Mouse (Mus musculus): Measurements from ENCODE around the gene Hmg20a. TPM values are rescaled to one million over a fixed set of nuclear protein-coding genes. Genes with fewer than 3 reads are reported as not detected.
A peak's percentile ranks its signal among the peaks of the same experiment; 100 is the strongest.

Gene Hmg20a
- 65.9 and 70.1 TPM in 2 replicates for polyA plus RNA-seq (2014; fragmentation: Nextera tagmentation; extraction: Ambion mirVana)

GRCm38 (mm10) chr9:56417948-56418737 is at the start of gene Hmg20a, which contains the start of gene Peak1:
Gene Hmg20a, plus strand, starts transcription at chr9:56418609.
Gene Peak1, minus strand, starts transcription at chr9:56418067.
- Histone ChIP-seq H3K9me3 (ENCODE audit: control insufficient read depth, low read length) (no peaks in the 10 kb centered on the region), H3K36me3 (ENCODE audit: control insufficient read depth, insufficient read depth, low read length) (no peaks in the 10 kb centered on the region), H3K27me3 (ENCODE audit: control insufficient read depth, insufficient read depth, low read length) (no peaks in the 10 kb centered on the region), H3K9ac (ENCODE audit: low read length) (peak within 1 kb of the TSS; percentile 74), H3K4me1 (ENCODE audit: control insufficient read depth, insufficient read depth, low read length) (peaks cover 10% of the 10 kb centered on the region), H3K4me2 (peak within 1 kb of the TSS; percentile 74), H3K27ac (ENCODE audit: low read depth, low read length) (peak within 1 kb of the TSS; percentile 67; the same call in 1 of the 2 replicates), H3K4me3 (ENCODE audit: low read depth, low read length) (peak within 1 kb of the TSS; percentile 72)
- ATAC-seq (ENCODE audit: low FRiP score) (peak; percentile 95), DNase-seq (ENCODE audit: low spot score, missing footprints) (peak; percentile 100)
- WGBS: under 1% methylated on average over 58 of the region's 59 CpGs

- Histone ChIP-seq H3K27ac (ENCODE audit: low read depth, low read length) (no peak overlapping the region), H3K4me2 (no peak overlapping the region), H3K9me3 (ENCODE audit: control insufficient read depth, low read length) (no peaks in the 10 kb centered on the region), H3K4me1 (ENCODE audit: control insufficient read depth, insufficient read depth, low read length) (no peaks in the 10 kb centered on the region), H3K9ac (ENCODE audit: low read length) (no peak overlapping the region), H3K27me3 (ENCODE audit: control insufficient read depth, insufficient read depth, low read length) (no peaks in the 10 kb centered on the region), H3K4me3 (ENCODE audit: low read depth, low read length) (no peak overlapping the region), H3K36me3 (ENCODE audit: control insufficient read depth, insufficient read depth, low read length) (no peaks in the 10 kb centered on the region)
- 76% methylated on average over 3 of the region's 3 CpGs for WGBS
- ATAC-seq (ENCODE audit: low FRiP score): no peak
- DNase-seq (ENCODE audit: low spot score, missing footprints): no peak
Measured at GRCm38 (mm10) chr9:56368814-56369213, 49.6 kb upstream of the Hmg20a start.

- H3K27me3 ChIP-seq (ENCODE audit: control insufficient read depth, insufficient read depth, low read length): no peaks in the 10 kb centered on the region
- ATAC-seq (ENCODE audit: low FRiP score) (no peak), DNase-seq (ENCODE audit: low spot score, missing footprints) (no peak)
- H3K36me3 ChIP-seq (ENCODE audit: control insufficient read depth, insufficient read depth, low read length): no peaks in the 10 kb centered on the region
- H3K4me3 ChIP-seq (ENCODE audit: low read depth, low read length): no peak overlapping the region
- H3K9me3 ChIP-seq (ENCODE audit: control insufficient read depth, low read length): no peaks in the 10 kb centered on the region
- no peak overlapping the region for H3K27ac ChIP-seq (ENCODE audit: low read depth, low read length)
- no peaks in the 10 kb centered on the region for H3K4me1 ChIP-seq (ENCODE audit: control insufficient read depth, insufficient read depth, low read length)
- no peak overlapping the region for H3K4me2 ChIP-seq
- 75% methylated on average over 5 of the region's 5 CpGs for WGBS
- no peak overlapping the region for H3K9ac ChIP-seq (ENCODE audit: low read length)
Measured at GRCm38 (mm10) chr9:56370710-56371109, 47.7 kb upstream of the Hmg20a start.

- H3K4me2 ChIP-seq: no peak overlapping the region
- H3K4me3 ChIP-seq (ENCODE audit: low read depth, low read length): no peak overlapping the region
- ATAC-seq (ENCODE audit: low FRiP score) (no peak), DNase-seq (ENCODE audit: low spot score, missing footprints) (no peak)
- no peaks in the 10 kb centered on the region for H3K27me3 ChIP-seq (ENCODE audit: control insufficient read depth, insufficient read depth, low read length)
- no peaks in the 10 kb centered on the region for H3K9me3 ChIP-seq (ENCODE audit: control insufficient read depth, low read length)
- 83% methylated on average over 4 of the region's 4 CpGs for WGBS
- H3K4me1 ChIP-seq (ENCODE audit: control insufficient read depth, insufficient read depth, low read length): no peaks in the 10 kb centered on the region
- no peaks in the 10 kb centered on the region for H3K36me3 ChIP-seq (ENCODE audit: control insufficient read depth, insufficient read depth, low read length)
- no peak overlapping the region for H3K9ac ChIP-seq (ENCODE audit: low read length)
- H3K27ac ChIP-seq (ENCODE audit: low read depth, low read length): no peak overlapping the region
Measured at GRCm38 (mm10) chr9:56374401-56374800, 44.0 kb upstream of the Hmg20a start.

- H3K4me1 ChIP-seq (ENCODE audit: control insufficient read depth, insufficient read depth, low read length): no peaks in the 10 kb centered on the region
- H3K9me3 ChIP-seq (ENCODE audit: control insufficient read depth, low read length): no peaks in the 10 kb centered on the region
- ATAC-seq (ENCODE audit: low FRiP score) (no peak), DNase-seq (ENCODE audit: low spot score, missing footprints) (no peak)
- no peak overlapping the region for H3K4me3 ChIP-seq (ENCODE audit: low read depth, low read length)
- H3K27ac ChIP-seq (ENCODE audit: low read depth, low read length): no peak overlapping the region
- no peaks in the 10 kb centered on the region for H3K36me3 ChIP-seq (ENCODE audit: control insufficient read depth, insufficient read depth, low read length)
- H3K9ac ChIP-seq (ENCODE audit: low read length): no peak overlapping the region
- no peak overlapping the region for H3K4me2 ChIP-seq
- 85% methylated on average over 1 of the region's 1 CpGs for WGBS
- no peaks in the 10 kb centered on the region for H3K27me3 ChIP-seq (ENCODE audit: control insufficient read depth, insufficient read depth, low read length)
Measured at GRCm38 (mm10) chr9:56382786-56383185, 35.6 kb upstream of the Hmg20a start.

GRCm38 (mm10) chr9:56392857-56393256 is 25.6 kb upstream of the Hmg20a start:
- Histone ChIP-seq H3K9me3 (ENCODE audit: control insufficient read depth, low read length) (no peaks in the 10 kb centered on the region), H3K4me2 (no peak overlapping the region), H3K36me3 (ENCODE audit: control insufficient read depth, insufficient read depth, low read length) (no peaks in the 10 kb centered on the region), H3K27ac (ENCODE audit: low read depth, low read length) (no peak overlapping the region), H3K9ac (ENCODE audit: low read length) (no peak overlapping the region), H3K4me1 (ENCODE audit: control insufficient read depth, insufficient read depth, low read length) (no peaks in the 10 kb centered on the region), H3K27me3 (ENCODE audit: control insufficient read depth, insufficient read depth, low read length) (no peaks in the 10 kb centered on the region), H3K4me3 (ENCODE audit: low read depth, low read length) (no peak overlapping the region)
- DNase-seq (ENCODE audit: low spot score, missing footprints) (no peak), ATAC-seq (ENCODE audit: low FRiP score) (no peak)
- WGBS: 89% methylated on average over 3 of the region's 3 CpGs

- Histone ChIP-seq H3K27ac (ENCODE audit: low read depth, low read length) (no peak overlapping the region), H3K36me3 (ENCODE audit: control insufficient read depth, insufficient read depth, low read length) (no peaks in the 10 kb centered on the region), H3K9ac (ENCODE audit: low read length) (no peak overlapping the region), H3K4me2 (no peak overlapping the region), H3K27me3 (ENCODE audit: control insufficient read depth, insufficient read depth, low read length) (no peaks in the 10 kb centered on the region), H3K9me3 (ENCODE audit: control insufficient read depth, low read length) (no peaks in the 10 kb centered on the region), H3K4me3 (ENCODE audit: low read depth, low read length) (no peak overlapping the region), H3K4me1 (ENCODE audit: control insufficient read depth, insufficient read depth, low read length) (no peaks in the 10 kb centered on the region)
- ATAC-seq (ENCODE audit: low FRiP score) (no peak), DNase-seq (ENCODE audit: low spot score, missing footprints) (no peak)
- 76% methylated on average over 1 of the region's 1 CpGs for WGBS
Measured at GRCm38 (mm10) chr9:56396306-56396705, 22.1 kb upstream of the Hmg20a start.

GRCm38 (mm10) chr9:56404619-56405018 is 13.8 kb upstream of the Hmg20a start:
- no peak for DNase-seq (ENCODE audit: low spot score, missing footprints)
- no peak overlapping the region for H3K4me2 ChIP-seq
- ATAC-seq (ENCODE audit: low FRiP score): no peak
- no peaks in the 10 kb centered on the region for H3K36me3 ChIP-seq (ENCODE audit: control insufficient read depth, insufficient read depth, low read length)
- no peaks in the 10 kb centered on the region for H3K27me3 ChIP-seq (ENCODE audit: control insufficient read depth, insufficient read depth, low read length)
- H3K27ac ChIP-seq (ENCODE audit: low read depth, low read length): no peak overlapping the region
- 47% methylated on average over 4 of the region's 4 CpGs for WGBS
- no peak overlapping the region for H3K9ac ChIP-seq (ENCODE audit: low read length)
- H3K9me3 ChIP-seq (ENCODE audit: control insufficient read depth, low read length): no peaks in the 10 kb centered on the region
- H3K4me1 ChIP-seq (ENCODE audit: control insufficient read depth, insufficient read depth, low read length): peaks cover 2% of the 10 kb centered on the region; the same call in 1 of the 2 replicates
- no peak overlapping the region for H3K4me3 ChIP-seq (ENCODE audit: low read depth, low read length)

GRCm38 (mm10) chr9:56409928-56410327 is 8.5 kb upstream of the Hmg20a start:
- Histone ChIP-seq H3K4me2 (no peak overlapping the region), H3K9me3 (ENCODE audit: control insufficient read depth, low read length) (no peaks in the 10 kb centered on the region)

More at GRCm38 (mm10) chr9:56409928-56410327, 8.5 kb upstream of the Hmg20a start:
- Histone ChIP-seq H3K9ac (ENCODE audit: low read length) (no peak overlapping the region), H3K27me3 (ENCODE audit: control insufficient read depth, insufficient read depth, low read length) (no peaks in the 10 kb centered on the region), H3K27ac (ENCODE audit: low read depth, low read length) (no peak overlapping the region), H3K36me3 (ENCODE audit: control insufficient read depth, insufficient read depth, low read length) (no peaks in the 10 kb centered on the region), H3K4me1 (ENCODE audit: control insufficient read depth, insufficient read depth, low read length) (no peaks in the 10 kb centered on the region), H3K4me3 (ENCODE audit: low read depth, low read length) (no peak overlapping the region)
- DNase-seq (ENCODE audit: low spot score, missing footprints): no peak
- ATAC-seq (ENCODE audit: low FRiP score): no peak
- WGBS: 89% methylated on average over 2 of the region's 2 CpGs
